Mouse (Mus musculus): ENCODE results near the gene Kif15. TPM values are rescaled to one million over a fixed set of nuclear protein-coding genes. Genes with fewer than 3 reads are reported as not detected.

The Kif15 gene
- polyA plus RNA-seq (2012; fragmentation: generic; extraction: Trizol): 11.6 TPM
- long read RNA-seq, experiment 1, partial matches to known transcripts: 3 of 4 reads
- long read RNA-seq, experiment 1, other reads (novel, unspliced or antisense): 1 of 4 reads
- long read RNA-seq, experiment 2, full-length matches to known transcripts: 7 of 43 reads
- long read RNA-seq, experiment 2, partial matches to known transcripts: 24 of 43 reads
- long read RNA-seq, experiment 2, other reads (novel, unspliced or antisense): 12 of 43 reads

DNA sequence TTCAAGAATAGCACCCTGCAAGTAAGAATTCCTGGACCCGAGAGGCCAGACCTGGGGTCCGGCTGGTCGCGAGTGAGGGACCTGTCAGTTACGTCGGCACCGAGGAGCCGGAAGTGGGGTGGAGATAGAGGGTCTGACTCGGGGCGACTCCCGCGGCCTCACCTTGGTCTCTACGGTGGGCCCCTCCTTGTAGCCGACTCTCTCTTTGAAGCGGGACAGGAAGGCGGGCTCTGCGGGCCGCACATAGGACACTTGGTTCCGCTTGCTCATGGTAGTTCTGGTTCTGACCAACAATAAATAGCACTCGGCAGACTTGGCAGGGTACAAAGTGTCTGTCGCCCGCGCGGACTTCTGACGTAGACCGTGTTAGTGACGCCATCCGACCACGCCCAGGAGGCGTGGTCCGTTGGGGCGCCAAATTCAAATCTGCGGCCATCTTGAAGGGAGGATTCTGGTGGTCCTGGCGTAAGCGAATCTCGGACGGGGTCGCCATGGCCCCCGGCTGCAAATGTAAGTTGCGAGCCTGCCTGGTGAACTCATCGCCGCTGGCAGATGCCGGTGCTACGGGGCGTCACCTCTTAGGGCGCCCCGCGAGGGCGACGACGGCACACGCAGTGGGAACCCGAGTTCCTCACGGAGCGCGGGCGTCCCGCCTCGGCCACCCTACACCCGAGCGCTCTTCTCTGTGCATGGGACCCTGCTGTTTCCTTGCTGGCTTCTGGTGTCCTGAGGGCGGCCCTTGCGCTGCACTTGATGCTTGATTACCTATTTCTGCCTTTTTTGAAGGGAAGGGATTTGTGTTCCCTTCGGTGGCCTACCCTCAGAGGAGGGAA is at the start of gene Kif15, which contains the start of gene 1110059G10Rik:
TSS of gene Kif15 (plus strand) at position 404 of the 833 bp plus-strand sequence.
TSS of gene 1110059G10Rik (minus strand) at position 358 of the 833 bp plus-strand sequence.
- Histone ChIP-seq H3K79me2 (ENCODE audit: control insufficient read depth, insufficient read depth) (peaks cover 64% of the 10 kb centered on the region), H3K36me3 (ENCODE audit: control insufficient read depth, insufficient read depth) (peaks cover 26% of the 10 kb centered on the region), H3K79me3 (ENCODE audit: low read depth) (peaks cover 52% of the 10 kb centered on the region), H3ac (ENCODE audit: control insufficient read depth, insufficient read length, low read depth) (peak within 1 kb of the TSS; percentile 78), H3K27me3 (ENCODE audit: control insufficient read depth, insufficient read depth, insufficient read length) (no peaks in the 10 kb centered on the region), H3K4me3 (ENCODE audit: insufficient read depth, poor library complexity, severe bottlenecking) (peak within 1 kb of the TSS; percentile 85)
- TF ChIP-seq MYOG (IDR thresholded peaks at IDR 0.05; ENCODE audit: control insufficient read depth, extremely low read depth, insufficient read length) (no peak), MAX (IDR thresholded peaks at IDR 0.05) (peak; percentile 39), FOSL1 (IDR thresholded peaks at IDR 0.05; ENCODE audit: insufficient read depth, low read length, poor library complexity, severe bottlenecking) (no peak), MYOD1 (IDR thresholded peaks at IDR 0.05; ENCODE audit: control insufficient read depth, insufficient read length, low read depth) (no peak), USF1 (IDR thresholded peaks at IDR 0.05; ENCODE audit: low read depth) (no peak), CEBPB (IDR thresholded peaks at IDR 0.05; ENCODE audit: low read depth) (no peak), CTCF (IDR thresholded peaks at IDR 0.05; ENCODE audit: control insufficient read depth, insufficient read depth, insufficient read length) (no peak)

- Histone ChIP-seq H3K79me2 (ENCODE audit: control insufficient read depth, insufficient read depth) (no peaks in the 10 kb centered on the region), H3K27me3 (ENCODE audit: control insufficient read depth, insufficient read depth, insufficient read length) (peaks cover 7% of the 10 kb centered on the region), H3ac (ENCODE audit: control insufficient read depth, insufficient read length, low read depth) (no peak overlapping the region), H3K79me3 (ENCODE audit: low read depth) (no peaks in the 10 kb centered on the region), H3K4me3 (ENCODE audit: insufficient read depth, poor library complexity, severe bottlenecking) (no peak overlapping the region), H3K36me3 (ENCODE audit: control insufficient read depth, insufficient read depth) (no peaks in the 10 kb centered on the region)
- TF ChIP-seq CTCF (IDR thresholded peaks at IDR 0.05; ENCODE audit: control insufficient read depth, insufficient read depth, insufficient read length) (no peak), FOSL1 (IDR thresholded peaks at IDR 0.05; ENCODE audit: insufficient read depth, low read length, poor library complexity, severe bottlenecking) (no peak), CEBPB (IDR thresholded peaks at IDR 0.05; ENCODE audit: low read depth) (no peak), USF1 (IDR thresholded peaks at IDR 0.05; ENCODE audit: low read depth) (no peak), MAX (IDR thresholded peaks at IDR 0.05) (no peak), MYOD1 (IDR thresholded peaks at IDR 0.05; ENCODE audit: control insufficient read depth, insufficient read length, low read depth) (no peak), MYOG (IDR thresholded peaks at IDR 0.05; ENCODE audit: control insufficient read depth, extremely low read depth, insufficient read length) (no peak)
Observed at GRCm38 (mm10) chr9:122901047-122901446, 49.8 kb upstream of the Kif15 start.

- Histone ChIP-seq H3K4me3 (ENCODE audit: insufficient read depth, poor library complexity, severe bottlenecking) (no peak overlapping the region), H3K27me3 (ENCODE audit: control insufficient read depth, insufficient read depth, insufficient read length) (peaks cover 10% of the 10 kb centered on the region), H3K79me2 (ENCODE audit: control insufficient read depth, insufficient read depth) (no peaks in the 10 kb centered on the region), H3ac (ENCODE audit: control insufficient read depth, insufficient read length, low read depth) (no peak overlapping the region), H3K36me3 (ENCODE audit: control insufficient read depth, insufficient read depth) (no peaks in the 10 kb centered on the region), H3K79me3 (ENCODE audit: low read depth) (no peaks in the 10 kb centered on the region)
- TF ChIP-seq CEBPB (IDR thresholded peaks at IDR 0.05; ENCODE audit: low read depth) (no peak), USF1 (IDR thresholded peaks at IDR 0.05; ENCODE audit: low read depth) (no peak), MAX (IDR thresholded peaks at IDR 0.05) (no peak), MYOG (IDR thresholded peaks at IDR 0.05; ENCODE audit: control insufficient read depth, extremely low read depth, insufficient read length) (no peak), FOSL1 (IDR thresholded peaks at IDR 0.05; ENCODE audit: insufficient read depth, low read length, poor library complexity, severe bottlenecking) (no peak), MYOD1 (IDR thresholded peaks at IDR 0.05; ENCODE audit: control insufficient read depth, insufficient read length, low read depth) (no peak), CTCF (IDR thresholded peaks at IDR 0.05; ENCODE audit: control insufficient read depth, insufficient read depth, insufficient read length) (no peak)
Observed at GRCm38 (mm10) chr9:122902717-122903535, 47.9 kb upstream of the Kif15 start.

- no peaks in the 10 kb centered on the region for H3K79me2 ChIP-seq (ENCODE audit: control insufficient read depth, insufficient read depth)
- no peak overlapping the region for H3K4me3 ChIP-seq (ENCODE audit: insufficient read depth, poor library complexity, severe bottlenecking)
- peaks cover 24% of the 10 kb centered on the region for H3K27me3 ChIP-seq (ENCODE audit: control insufficient read depth, insufficient read depth, insufficient read length)
- no peak for TF ChIP-seq USF1 (IDR thresholded peaks at IDR 0.05; ENCODE audit: low read depth)
- no peak for TF ChIP-seq MYOD1 (IDR thresholded peaks at IDR 0.05; ENCODE audit: control insufficient read depth, insufficient read length, low read depth)
- no peak for TF ChIP-seq FOSL1 (IDR thresholded peaks at IDR 0.05; ENCODE audit: insufficient read depth, low read length, poor library complexity, severe bottlenecking)
- TF ChIP-seq CTCF (IDR thresholded peaks at IDR 0.05; ENCODE audit: control insufficient read depth, insufficient read depth, insufficient read length): no peak
- TF ChIP-seq MYOG (IDR thresholded peaks at IDR 0.05; ENCODE audit: control insufficient read depth, extremely low read depth, insufficient read length): no peak
- no peak for TF ChIP-seq MAX (IDR thresholded peaks at IDR 0.05)
- H3ac ChIP-seq (ENCODE audit: control insufficient read depth, insufficient read length, low read depth): no peak overlapping the region
- H3K79me3 ChIP-seq (ENCODE audit: low read depth): no peaks in the 10 kb centered on the region
- no peaks in the 10 kb centered on the region for H3K36me3 ChIP-seq (ENCODE audit: control insufficient read depth, insufficient read depth)
Observed at GRCm38 (mm10) chr9:122922436-122922835, 28.4 kb upstream of the Kif15 start.

DNA sequence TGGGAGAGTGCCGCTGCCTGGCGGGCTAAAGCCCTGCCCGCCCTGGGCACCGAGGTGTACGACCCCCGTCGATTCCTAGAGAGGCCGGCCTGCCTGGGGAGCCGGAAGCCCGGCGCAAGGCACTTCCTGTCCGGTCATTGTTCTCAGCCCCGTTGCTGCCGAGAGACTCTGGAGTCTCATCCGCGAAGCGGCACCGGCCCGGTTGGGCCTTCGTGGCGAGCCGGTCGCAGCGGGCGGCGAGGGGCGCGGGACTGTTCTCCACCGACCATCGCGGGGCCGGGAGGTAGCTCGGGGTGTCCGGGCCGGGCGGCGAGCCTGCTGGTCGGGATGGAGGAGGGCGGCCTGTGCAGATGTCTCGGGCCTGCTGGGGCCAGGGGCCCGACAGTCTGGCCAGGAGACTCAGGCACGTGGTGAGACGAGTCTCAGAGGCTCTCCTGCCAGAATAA is 27.9 kb upstream of the Kif15 start, which contains the start of gene Zfp105:
TSS of gene Zfp105 (plus strand) at position 137 of the 446 bp plus-strand sequence.
- Histone ChIP-seq H3K36me3 (ENCODE audit: control insufficient read depth, insufficient read depth) (no peaks in the 10 kb centered on the region), H3ac (ENCODE audit: control insufficient read depth, insufficient read length, low read depth) (no peak within 1 kb of the TSS), H3K79me2 (ENCODE audit: control insufficient read depth, insufficient read depth) (no peaks in the 10 kb centered on the region), H3K4me3 (ENCODE audit: insufficient read depth, poor library complexity, severe bottlenecking) (no peak within 1 kb of the TSS), H3K27me3 (ENCODE audit: control insufficient read depth, insufficient read depth, insufficient read length) (peaks cover 21% of the 10 kb centered on the region), H3K79me3 (ENCODE audit: low read depth) (no peaks in the 10 kb centered on the region)
- no peak for TF ChIP-seq MYOG (IDR thresholded peaks at IDR 0.05; ENCODE audit: control insufficient read depth, extremely low read depth, insufficient read length)
- TF ChIP-seq MAX (IDR thresholded peaks at IDR 0.05): no peak
- TF ChIP-seq FOSL1 (IDR thresholded peaks at IDR 0.05; ENCODE audit: insufficient read depth, low read length, poor library complexity, severe bottlenecking): no peak
- TF ChIP-seq CTCF (IDR thresholded peaks at IDR 0.05; ENCODE audit: control insufficient read depth, insufficient read depth, insufficient read length): no peak
- no peak for TF ChIP-seq CEBPB (IDR thresholded peaks at IDR 0.05; ENCODE audit: low read depth)
- no peak for TF ChIP-seq MYOD1 (IDR thresholded peaks at IDR 0.05; ENCODE audit: control insufficient read depth, insufficient read length, low read depth)
- TF ChIP-seq USF1 (IDR thresholded peaks at IDR 0.05; ENCODE audit: low read depth): no peak

Data from C2C12 (cell line).